Mouse (Mus musculus): ENCODE results near the gene Erbb4. TPM values are rescaled to one million over a fixed set of nuclear protein-coding genes. Genes with fewer than 3 reads are reported as not detected.

Gene Erbb4
- polyA plus RNA-seq, 1 experiment from 2014 or later = 0.11 TPM

DNA sequence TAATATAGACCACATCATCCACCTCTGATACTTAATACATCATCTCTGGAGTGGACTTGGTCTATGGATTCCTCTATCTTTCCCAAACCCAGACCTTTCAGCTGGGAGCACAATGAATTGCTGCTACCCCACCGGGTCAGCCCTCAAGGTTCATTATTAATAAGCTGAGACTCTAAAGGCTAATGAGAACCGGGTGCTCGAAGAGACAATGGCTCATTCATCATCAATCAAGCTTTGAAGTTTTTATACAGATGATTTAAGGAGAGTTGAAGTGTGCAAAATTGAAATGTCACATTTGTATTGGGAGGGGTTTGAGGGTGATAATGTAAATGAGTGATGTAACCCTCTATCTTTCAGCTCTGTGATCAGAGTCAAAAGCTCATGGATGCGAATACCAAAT lies 706.7 kb downstream of the Erbb4 start:
- no peak for ATAC-seq (replicated peaks; ENCODE audit: low FRiP score)

GRCm38 (mm10) chr1:68371531-68371930 lies 736.3 kb downstream of the Erbb4 start:
- Histone ChIP-seq H3K27me3 (replicated peaks; ENCODE audit: control insufficient read depth, insufficient read depth, low read length) (no peaks in the 10 kb centered on the region), H3K27ac (ENCODE audit: low read depth, low read length) (no peak overlapping the region)
- WGBS = 64% methylated on average over 2 of the region's 2 CpGs

More for the DNA sequence above, 706.7 kb downstream of the Erbb4 start:
- Histone ChIP-seq H3K4me2 (no peak overlapping the region), H3K9ac (ENCODE audit: low read depth, low read length) (no peak overlapping the region), H3K9me3 (ENCODE audit: control insufficient read depth, low read length) (no peaks in the 10 kb centered on the region), H3K36me3 (ENCODE audit: control insufficient read depth, insufficient read depth, low read length) (no peaks in the 10 kb centered on the region), H3K27ac (ENCODE audit: low read depth, low read length) (no peak overlapping the region), H3K4me1 (replicated peaks; ENCODE audit: control insufficient read depth, insufficient read depth, low read length) (no peaks in the 10 kb centered on the region), H3K4me3 (ENCODE audit: low read depth, low read length) (no peak overlapping the region), H3K27me3 (replicated peaks; ENCODE audit: control insufficient read depth, insufficient read depth, low read length) (no peaks in the 10 kb centered on the region)
- no peak for DNase-seq (ENCODE audit: low spot score)
- WGBS = 58% methylated on average over 4 of the region's 4 CpGs

GRCm38 (mm10) chr1:68333714-68334113 lies 774.1 kb downstream of the Erbb4 start:
- Histone ChIP-seq H3K4me3 (ENCODE audit: low read depth, low read length) (no peak overlapping the region), H3K4me2 (no peak overlapping the region), H3K9ac (ENCODE audit: low read depth, low read length) (no peak overlapping the region), H3K9me3 (ENCODE audit: control insufficient read depth, low read length) (no peaks in the 10 kb centered on the region), H3K36me3 (ENCODE audit: control insufficient read depth, insufficient read depth, low read length) (no peaks in the 10 kb centered on the region), H3K27me3 (replicated peaks; ENCODE audit: control insufficient read depth, insufficient read depth, low read length) (no peaks in the 10 kb centered on the region), H3K4me1 (replicated peaks; ENCODE audit: control insufficient read depth, insufficient read depth, low read length) (no peaks in the 10 kb centered on the region), H3K27ac (ENCODE audit: low read depth, low read length) (no peak overlapping the region)
- DNase-seq (ENCODE audit: low spot score) (no peak), ATAC-seq (replicated peaks; ENCODE audit: low FRiP score) (no peak)
- WGBS = 53% methylated on average over 2 of the region's 2 CpGs

More at GRCm38 (mm10) chr1:68371531-68371930, 736.3 kb downstream of the Erbb4 start:
- H3K4me2 ChIP-seq = no peak overlapping the region
- H3K9me3 ChIP-seq (ENCODE audit: control insufficient read depth, low read length) = no peaks in the 10 kb centered on the region
- no peak overlapping the region for H3K9ac ChIP-seq (ENCODE audit: low read depth, low read length)
- no peaks in the 10 kb centered on the region for H3K36me3 ChIP-seq (ENCODE audit: control insufficient read depth, insufficient read depth, low read length)
- no peak overlapping the region for H3K4me3 ChIP-seq (ENCODE audit: low read depth, low read length)
- no peak for ATAC-seq (replicated peaks; ENCODE audit: low FRiP score)
- no peaks in the 10 kb centered on the region for H3K4me1 ChIP-seq (replicated peaks; ENCODE audit: control insufficient read depth, insufficient read depth, low read length)
- DNase-seq (ENCODE audit: low spot score) = no peak

- no peak overlapping the region for H3K27ac ChIP-seq (ENCODE audit: low read depth, low read length)
- no peaks in the 10 kb centered on the region for H3K36me3 ChIP-seq (ENCODE audit: control insufficient read depth, insufficient read depth, low read length)
- DNase-seq (ENCODE audit: low spot score) = no peak
- ATAC-seq (replicated peaks; ENCODE audit: low FRiP score) = no peak
- H3K9me3 ChIP-seq (ENCODE audit: control insufficient read depth, low read length) = no peaks in the 10 kb centered on the region
- no peak overlapping the region for H3K4me2 ChIP-seq
- H3K4me3 ChIP-seq (ENCODE audit: low read depth, low read length) = no peak overlapping the region
- no peaks in the 10 kb centered on the region for H3K27me3 ChIP-seq (replicated peaks; ENCODE audit: control insufficient read depth, insufficient read depth, low read length)
- no peak overlapping the region for H3K9ac ChIP-seq (ENCODE audit: low read depth, low read length)
- WGBS = 83% methylated on average over 4 of the region's 4 CpGs
- H3K4me1 ChIP-seq (replicated peaks; ENCODE audit: control insufficient read depth, insufficient read depth, low read length) = no peaks in the 10 kb centered on the region
Observed at GRCm38 (mm10) chr1:68305813-68306212, 802.0 kb downstream of the Erbb4 start.

DNA sequence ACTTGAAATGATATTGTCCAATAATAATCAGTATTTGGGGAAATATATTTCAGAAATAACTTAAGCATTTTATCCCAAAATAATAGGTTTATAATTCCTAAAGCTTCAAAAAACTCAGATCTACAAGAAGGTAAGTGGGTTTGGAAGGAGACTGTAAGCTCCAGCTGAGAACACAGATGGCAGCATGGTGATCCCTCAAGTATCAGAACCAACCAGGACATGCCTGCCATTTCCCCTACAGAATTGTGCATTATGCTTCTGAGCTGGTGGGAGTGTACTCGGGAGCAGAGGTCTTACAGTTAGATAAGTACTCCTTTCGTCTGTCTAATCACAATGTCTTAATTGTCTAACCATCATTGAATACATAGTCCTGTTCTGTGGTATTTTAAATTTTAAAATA lies 823.4 kb downstream of the Erbb4 start:
- DNase-seq (ENCODE audit: low spot score) (no peak), ATAC-seq (replicated peaks; ENCODE audit: low FRiP score) (no peak)
- Histone ChIP-seq H3K4me1 (replicated peaks; ENCODE audit: control insufficient read depth, insufficient read depth, low read length) (no peaks in the 10 kb centered on the region), H3K9ac (ENCODE audit: low read depth, low read length) (no peak overlapping the region), H3K9me3 (ENCODE audit: control insufficient read depth, low read length) (no peaks in the 10 kb centered on the region), H3K27ac (ENCODE audit: low read depth, low read length) (no peak overlapping the region), H3K36me3 (ENCODE audit: control insufficient read depth, insufficient read depth, low read length) (no peaks in the 10 kb centered on the region), H3K27me3 (replicated peaks; ENCODE audit: control insufficient read depth, insufficient read depth, low read length) (no peaks in the 10 kb centered on the region), H3K4me2 (no peak overlapping the region), H3K4me3 (ENCODE audit: low read depth, low read length) (no peak overlapping the region)
- WGBS = 67% methylated on average over 2 of the region's 2 CpGs

GRCm38 (mm10) chr1:68275819-68276218 lies 832.0 kb downstream of the Erbb4 start:
- WGBS = 82% methylated on average over 5 of the region's 5 CpGs
- no peak for ATAC-seq (replicated peaks; ENCODE audit: low FRiP score)
- H3K27ac ChIP-seq (ENCODE audit: low read depth, low read length) = no peak overlapping the region
- no peaks in the 10 kb centered on the region for H3K4me1 ChIP-seq (replicated peaks; ENCODE audit: control insufficient read depth, insufficient read depth, low read length)
- H3K9me3 ChIP-seq (ENCODE audit: control insufficient read depth, low read length) = no peaks in the 10 kb centered on the region
- no peak overlapping the region for H3K4me3 ChIP-seq (ENCODE audit: low read depth, low read length)
- H3K36me3 ChIP-seq (ENCODE audit: control insufficient read depth, insufficient read depth, low read length) = no peaks in the 10 kb centered on the region
- H3K9ac ChIP-seq (ENCODE audit: low read depth, low read length) = no peak overlapping the region
- H3K27me3 ChIP-seq (replicated peaks; ENCODE audit: control insufficient read depth, insufficient read depth, low read length) = no peaks in the 10 kb centered on the region
- no peak overlapping the region for H3K4me2 ChIP-seq
- no peak for DNase-seq (ENCODE audit: low spot score)

GRCm38 (mm10) chr1:68178580-68178979 lies 929.3 kb downstream of the Erbb4 start:
- ATAC-seq (replicated peaks; ENCODE audit: low FRiP score) = no peak
- no peak for DNase-seq (ENCODE audit: low spot score)
- no peak overlapping the region for H3K4me3 ChIP-seq (ENCODE audit: low read depth, low read length)
- H3K27ac ChIP-seq (ENCODE audit: low read depth, low read length) = no peak overlapping the region
- 48% methylated on average over 3 of the region's 3 CpGs for WGBS
- no peaks in the 10 kb centered on the region for H3K27me3 ChIP-seq (replicated peaks; ENCODE audit: control insufficient read depth, insufficient read depth, low read length)
- H3K9me3 ChIP-seq (ENCODE audit: control insufficient read depth, low read length) = no peaks in the 10 kb centered on the region
- H3K36me3 ChIP-seq (ENCODE audit: control insufficient read depth, insufficient read depth, low read length) = no peaks in the 10 kb centered on the region
- H3K4me1 ChIP-seq (replicated peaks; ENCODE audit: control insufficient read depth, insufficient read depth, low read length) = no peaks in the 10 kb centered on the region
- H3K9ac ChIP-seq (ENCODE audit: low read depth, low read length) = no peak overlapping the region
- no peak overlapping the region for H3K4me2 ChIP-seq

DNA sequence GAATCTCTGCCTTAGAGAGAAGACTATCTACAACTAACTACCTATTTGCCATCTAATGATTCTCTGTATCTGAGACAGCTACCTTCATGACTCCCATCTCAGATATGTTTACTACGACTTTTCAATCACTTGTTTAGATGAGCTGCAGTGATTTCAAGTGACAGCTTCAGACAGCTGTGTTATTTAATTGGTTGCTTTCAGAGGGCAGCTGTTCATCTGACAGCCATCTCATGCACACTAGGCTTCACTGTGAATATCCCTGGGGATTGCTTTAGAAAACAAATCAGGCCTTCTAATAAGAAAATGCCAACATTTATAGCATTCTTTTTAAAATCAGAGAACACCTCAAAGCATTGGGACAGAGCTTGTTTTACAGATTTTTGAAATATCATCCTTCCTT lies 952.6 kb downstream of the Erbb4 start:
- WGBS = 57% methylated on average over 1 of the region's 1 CpGs
- ATAC-seq (replicated peaks; ENCODE audit: low FRiP score) (no peak), DNase-seq (ENCODE audit: low spot score) (no peak)
- H3K9me3 ChIP-seq (ENCODE audit: control insufficient read depth, low read length) = no peaks in the 10 kb centered on the region
- H3K4me2 ChIP-seq = no peak overlapping the region
- H3K36me3 ChIP-seq (ENCODE audit: control insufficient read depth, insufficient read depth, low read length) = no peaks in the 10 kb centered on the region
- H3K9ac ChIP-seq (ENCODE audit: low read depth, low read length) = no peak overlapping the region
- no peak overlapping the region for H3K4me3 ChIP-seq (ENCODE audit: low read depth, low read length)
- no peaks in the 10 kb centered on the region for H3K4me1 ChIP-seq (replicated peaks; ENCODE audit: control insufficient read depth, insufficient read depth, low read length)
- H3K27ac ChIP-seq (ENCODE audit: low read depth, low read length) = no peak overlapping the region
- no peaks in the 10 kb centered on the region for H3K27me3 ChIP-seq (replicated peaks; ENCODE audit: control insufficient read depth, insufficient read depth, low read length)

GRCm38 (mm10) chr1:68150572-68150971 lies 957.3 kb downstream of the Erbb4 start:
- DNase-seq (ENCODE audit: low spot score) (no peak), ATAC-seq (replicated peaks; ENCODE audit: low FRiP score) (no peak)
- Histone ChIP-seq H3K36me3 (ENCODE audit: control insufficient read depth, insufficient read depth, low read length) (no peaks in the 10 kb centered on the region), H3K4me1 (replicated peaks; ENCODE audit: control insufficient read depth, insufficient read depth, low read length) (no peaks in the 10 kb centered on the region), H3K27me3 (replicated peaks; ENCODE audit: control insufficient read depth, insufficient read depth, low read length) (no peaks in the 10 kb centered on the region), H3K27ac (ENCODE audit: low read depth, low read length) (no peak overlapping the region), H3K4me2 (no peak overlapping the region), H3K9ac (ENCODE audit: low read depth, low read length) (no peak overlapping the region), H3K4me3 (ENCODE audit: low read depth, low read length) (no peak overlapping the region), H3K9me3 (ENCODE audit: control insufficient read depth, low read length) (no peaks in the 10 kb centered on the region)
- 74% methylated on average over 2 of the region's 2 CpGs for WGBS
